Mouse (Mus musculus) liver, embryonic 14.5 days (tissue): ENCODE measurements around the gene Klhdc8a. TPM values are rescaled to one million over a fixed set of nuclear protein-coding genes. Genes with fewer than 3 reads are reported as not detected.

Source experiments
- ATAC-seq: fragments of 200-750 bp; cut with Nextera tagmentation; 2 replicates; pipeline ENCODE4 v1.8.0; 2017; ENCODE audit warnings: moderate number of reproducible peaks, mild to moderate bottlenecking, moderate library complexity; ENCODE audit not compliant: insufficient read depth
- DNase-seq, 3 experiments: peaks; one replicate each; pipeline ENCODE4 v3.0.0-alpha.2; 2012 to 2013; ENCODE audit warnings: low read depth in 3 of 3, low spot score in 3 of 3
- H3K27ac ChIP-seq: fragments of 300-500 bp; sonication (generic); 2 replicates; pipeline ENCODE4 v1.5.1; 2014; ENCODE audit warnings: moderate library complexity, mild to moderate bottlenecking, control low read depth, inconsistent platforms
- H3K27me3 ChIP-seq: fragments of 300-500 bp; sonication (generic); 2 replicates; pipeline ENCODE4 v1.6.1; 2014; ENCODE audit warnings: mild to moderate bottlenecking, low read length, moderate library complexity; ENCODE audit not compliant: control insufficient read depth, insufficient read depth
- H3K36me3 ChIP-seq: fragments of 300-500 bp; sonication (generic); replicated peaks from 2 replicates; pipeline ENCODE4 v1.6.1; 2014; ENCODE audit warnings: low read depth; ENCODE audit not compliant: control insufficient read depth, insufficient read depth
- H3K4me1 ChIP-seq, 2 experiments: fragments of 200-500 bp in 1 of 2; fragments of 300-500 bp in 1 of 2; sonication (generic) in 1 of 2; replicated peaks; 2 replicates each; pipeline ENCODE4 v1.6.1; 2012 to 2014; ENCODE audit warnings: antibody characterized with exemption in 1 of 2, inconsistent platforms in 1 of 2, low read length in 1 of 2; ENCODE audit not compliant: control insufficient read depth in 2 of 2, insufficient read depth in 2 of 2
- H3K4me2 ChIP-seq: fragments of 300-500 bp; sonication (generic); 2 replicates; pipeline ENCODE4 v1.6.1; 2014; ENCODE audit warnings: low read depth, mild to moderate bottlenecking, control low read depth, moderate library complexity
- H3K4me3 ChIP-seq, 2 experiments: fragments of 200-500 bp in 1 of 2; fragments of 300-500 bp in 1 of 2; sonication (generic) in 1 of 2; 2 replicates each; pipeline ENCODE4 v1.5.1; 2012 to 2014; ENCODE audit warnings: low read depth in 2 of 2, low read length in 2 of 2, mild to moderate bottlenecking in 2 of 2, control low read depth in 1 of 2, inconsistent platforms in 1 of 2, moderate library complexity in 1 of 2; ENCODE audit not compliant: insufficient read depth in 1 of 2
- H3K9ac ChIP-seq: fragments of 300-500 bp; sonication (generic); replicated peaks from 2 replicates; pipeline ENCODE4 v1.6.1; 2014; ENCODE audit warnings: mild to moderate bottlenecking, control low read depth, moderate library complexity
- H3K9me3 ChIP-seq: fragments of 300-500 bp; sonication (generic); 2 replicates; pipeline ENCODE4 v1.6.1; 2016; ENCODE audit warnings: low read length, mixed read lengths; ENCODE audit not compliant: control insufficient read depth
- CTCF ChIP-seq: IDR thresholded peaks from 2 replicates; pipeline ENCODE4 v1.5.1; 2016; ENCODE audit warnings: antibody characterized with exemption, low read depth, control low read depth
- EP300 ChIP-seq: IDR thresholded peaks from 2 replicates; pipeline ENCODE4 v1.6.1; 2016; ENCODE audit warnings: antibody characterized with exemption, low read depth
- WGBS: fragments of 180-500 bp; shearing (Covaris S2); extraction: QIAGEN DNeasy Blood & Tissue Kit; methylation state at CpG from one replicate; pipeline ENCODE4 v1.1.7; 2014; ENCODE audit not compliant: insufficient replicate concordance; 5-methylcytosine and 5-hydroxymethylcytosine counted together
- polyA plus RNA-seq, 2 experiments: library from polyadenylated mRNA; depleted of rRNA in 1 of 2; stranded (reverse) in 1 of 2; unstranded in 1 of 2; fragments of >200 nt; fragmentation: Nextera tagmentation in 1 of 2; extraction: Ambion mirVana in 1 of 2; gene quantifications; 2 replicates each; pipeline versions ENCODE4 v1.2.1 to v1.2.3; 2012 to 2014

Gene Klhdc8a
- polyA plus RNA-seq, 2 experiments = 0.04 to 0.13 TPM

GRCm38 (mm10) chr1:132319242-132319641 lies 20.8 kb downstream of the Klhdc8a start:
- no peak for DNase-seq
- no peak overlapping the region for H3K4me2 ChIP-seq

DNA sequence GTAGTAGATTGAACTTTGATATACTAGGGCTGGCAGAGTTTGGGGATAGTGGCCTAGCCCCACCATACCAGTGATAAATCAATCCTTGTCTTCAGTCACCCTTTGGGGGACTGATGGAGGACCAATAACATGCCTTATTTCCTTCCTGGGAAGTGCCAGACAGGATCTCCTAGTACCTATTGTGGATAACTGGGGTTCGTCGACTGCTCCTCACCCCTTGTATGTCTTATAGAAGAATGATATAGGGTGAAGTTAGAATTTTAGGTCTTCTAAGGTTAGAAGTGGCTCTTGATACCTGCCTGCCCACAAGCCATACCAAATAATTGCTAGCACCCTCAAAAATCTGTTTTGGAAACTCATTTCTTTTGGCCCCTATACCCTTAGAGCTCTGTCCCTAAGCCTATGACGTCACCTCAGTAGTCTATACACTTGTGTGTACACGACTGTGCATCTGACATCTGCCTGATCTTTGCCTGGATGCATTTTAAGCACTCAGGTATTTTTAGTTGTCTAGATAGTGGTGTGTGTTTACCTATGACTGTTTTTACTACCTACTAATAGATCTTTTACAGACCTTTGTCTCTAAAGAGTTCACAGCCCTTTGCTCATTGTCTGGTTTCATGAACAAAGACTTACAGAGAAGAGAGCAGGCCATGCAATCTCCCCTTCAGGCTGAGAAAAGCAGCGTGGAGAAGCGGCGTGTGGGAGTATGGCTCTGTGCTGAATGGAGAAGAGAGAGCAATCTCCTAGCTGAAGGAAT lies 23.6 kb downstream of the Klhdc8a start:
- Histone ChIP-seq H3K9ac (no peak overlapping the region), H3K4me1 (peaks cover 0 to 8% of the 10 kb centered on the region in 2 experiments; a peak in 2 of 4 replicates), H3K4me3 (no peak overlapping the region), H3K9me3 (no peaks in the 10 kb centered on the region), H3K27ac (no peak overlapping the region), H3K27me3 (peaks cover 8% of the 10 kb centered on the region), H3K36me3 (no peaks in the 10 kb centered on the region), H3K4me2 (no peak overlapping the region)
- WGBS = 60% methylated on average over 7 of the region's 7 CpGs
- no peak for TF ChIP-seq CTCF
- no peak for TF ChIP-seq EP300
- DNase-seq = no peak
- ATAC-seq = no peak

More at GRCm38 (mm10) chr1:132319242-132319641, 20.8 kb downstream of the Klhdc8a start:
- Histone ChIP-seq H3K4me1 (peaks cover 0 to 14% of the 10 kb centered on the region in 2 experiments; a peak in 2 of 4 replicates), H3K9me3 (no peaks in the 10 kb centered on the region), H3K27ac (no peak overlapping the region), H3K9ac (no peak overlapping the region), H3K4me3 (no peak overlapping the region), H3K36me3 (no peaks in the 10 kb centered on the region), H3K27me3 (peaks cover 33% of the 10 kb centered on the region)
- TF ChIP-seq EP300 = no peak
- no peak for TF ChIP-seq CTCF
- ATAC-seq = no peak
- 46% methylated on average over 5 of the region's 5 CpGs for WGBS

DNA sequence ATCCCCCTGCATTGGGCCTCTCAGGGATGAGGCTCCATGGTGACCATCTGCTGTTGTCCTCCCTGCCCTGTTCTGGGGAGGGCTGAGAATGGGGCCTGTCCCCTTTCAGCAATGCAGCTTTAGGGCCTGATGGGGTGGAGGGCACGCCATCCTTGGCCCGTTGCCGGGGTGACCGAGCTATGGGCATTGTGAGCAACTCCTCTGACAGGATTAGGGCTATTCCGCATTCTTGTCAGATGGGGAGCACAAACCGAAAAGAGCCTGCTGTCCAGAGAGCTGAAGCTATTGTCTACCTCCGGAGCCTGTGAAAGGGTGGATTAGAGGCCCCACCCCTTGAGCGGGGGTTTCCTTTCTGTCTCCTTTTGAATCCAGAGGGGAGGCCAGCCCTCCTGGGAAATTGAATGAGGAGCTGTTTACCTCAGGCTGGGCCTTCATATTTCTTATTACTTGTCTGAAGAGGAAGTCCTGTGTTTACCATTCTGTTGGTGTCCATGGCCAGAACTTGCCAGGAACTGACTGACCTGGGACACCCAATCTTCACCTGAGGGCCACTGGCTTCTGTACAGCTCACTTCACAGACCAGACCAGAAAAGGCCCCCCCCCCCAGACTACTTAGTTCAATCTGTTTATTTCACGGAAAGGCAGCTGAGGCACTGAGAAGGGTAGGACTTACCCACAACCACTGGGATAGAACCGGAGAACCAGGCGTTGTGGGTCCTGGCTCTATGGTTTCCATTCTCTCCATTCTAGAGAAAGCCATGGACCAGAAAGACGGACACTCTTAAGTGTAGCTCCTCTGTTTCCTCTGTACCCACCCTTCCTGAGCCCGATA lies 24.5 kb downstream of the Klhdc8a start:
- Histone ChIP-seq H3K27me3 (no peaks in the 10 kb centered on the region; the same call in 1 of the 2 replicates), H3K4me3 (no peak overlapping the region), H3K9ac (no peak overlapping the region), H3K4me1 (peaks cover 0 to 5% of the 10 kb centered on the region in 2 experiments; a peak in 1 of 4 replicates), H3K36me3 (no peaks in the 10 kb centered on the region), H3K4me2 (no peak overlapping the region), H3K27ac (no peak overlapping the region), H3K9me3 (no peaks in the 10 kb centered on the region)
- TF ChIP-seq EP300 = no peak
- TF ChIP-seq CTCF = no peak
- ATAC-seq (no peak), DNase-seq (no peak)
- 59% methylated on average over 13 of the region's 13 CpGs for WGBS

- TF ChIP-seq CTCF (no peak), EP300 (no peak)
- Histone ChIP-seq H3K27ac (no peak overlapping the region), H3K4me1 (no peaks in the 10 kb centered on the region; a peak in 1 of 4 replicates), H3K27me3 (no peaks in the 10 kb centered on the region), H3K9ac (no peak overlapping the region), H3K36me3 (no peaks in the 10 kb centered on the region), H3K4me2 (no peak overlapping the region), H3K4me3 (no peak overlapping the region), H3K9me3 (no peaks in the 10 kb centered on the region)
- ATAC-seq = peak; percentile 31; the same call in 1 of the 2 replicates
- no peak for DNase-seq
- WGBS = 65% methylated on average over 9 of the region's 9 CpGs
These were observed 28.4 kb downstream of the Klhdc8a start for GRCm38 (mm10) chr1:132326777-132327176.

DNA sequence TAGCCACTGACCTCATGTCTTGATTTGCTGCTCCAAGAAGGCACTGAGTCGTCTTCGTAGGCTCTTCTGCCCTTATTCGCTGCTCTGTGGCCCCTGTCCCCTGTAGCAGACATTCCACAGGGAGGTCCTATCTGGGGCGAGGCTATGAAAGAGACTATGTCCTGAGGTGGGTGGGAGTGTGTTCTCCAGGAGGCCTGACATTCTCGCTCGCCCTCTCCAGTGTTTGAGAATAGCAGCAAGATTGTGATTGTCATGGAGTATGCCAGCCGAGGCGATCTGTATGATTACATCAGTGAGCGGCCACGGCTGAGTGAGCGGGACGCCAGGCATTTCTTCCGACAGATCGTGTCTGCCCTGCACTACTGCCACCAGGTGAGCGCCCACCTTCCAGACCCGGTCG lies 29.1 kb downstream of the Klhdc8a start:
- Histone ChIP-seq H3K27me3 (no peaks in the 10 kb centered on the region), H3K4me1 (no peaks in the 10 kb centered on the region; a peak in 2 of 4 replicates), H3K36me3 (no peaks in the 10 kb centered on the region), H3K9me3 (no peaks in the 10 kb centered on the region), H3K4me2 (no peak overlapping the region), H3K27ac (no peak overlapping the region), H3K9ac (no peak overlapping the region), H3K4me3 (no peak overlapping the region)
- no peak for DNase-seq
- ATAC-seq = no peak
- TF ChIP-seq CTCF = no peak
- TF ChIP-seq EP300 = no peak
- WGBS = 75% methylated on average over 17 of the region's 17 CpGs
